Mouse (Mus musculus) thymus, postnatal 0 days (tissue): Measurements from ENCODE around the gene Phlpp1. TPM values are rescaled to one million over a fixed set of nuclear protein-coding genes. Genes with fewer than 3 reads are reported as not detected.
A peak's percentile ranks its signal among the peaks of the same experiment; 100 is the strongest.
"Not testable (repeated sequence)": the region's sequence is repeated elsewhere in the genome, so short reads cannot be mapped to it uniquely, and the experiment has no call there.

Source experiments
- DNase-seq: peaks from one replicate; pipeline ENCODE4 v3.0.0-alpha.2; 2015; ENCODE audit warnings: low spot score
- polyA plus RNA-seq: library from polyadenylated mRNA; unstranded; fragments of >200 nt; fragmentation: Nextera tagmentation; extraction: Ambion mirVana; gene quantifications from 2 replicates; pipeline ENCODE4 v1.2.1, GENCODE M21; 2015

The Phlpp1 gene
- polyA plus RNA-seq, 1 experiment from 2014 or later, result 1.4 TPM

- no peak for DNase-seq
Observed at GRCm38 (mm10) chr1:106309394-106310039, 138.0 kb downstream of the Phlpp1 start.

GRCm38 (mm10) chr1:106310285-106310684, 138.7 kb downstream of the Phlpp1 start:
- DNase-seq, result no peak

- DNase-seq, result not testable (repeated sequence)
Observed at GRCm38 (mm10) chr1:106311830-106312229, 140.3 kb downstream of the Phlpp1 start.

GRCm38 (mm10) chr1:106314476-106314875, 142.9 kb downstream of the Phlpp1 start:
- DNase-seq, result no peak

- no peak for DNase-seq
Observed at GRCm38 (mm10) chr1:106316641-106317304, 145.2 kb downstream of the Phlpp1 start.

GRCm38 (mm10) chr1:106318341-106318740, 146.8 kb downstream of the Phlpp1 start:
- DNase-seq, result no peak

- no peak for DNase-seq
Observed at GRCm38 (mm10) chr1:106320583-106320982, 149.0 kb downstream of the Phlpp1 start.

GRCm38 (mm10) chr1:106321432-106322126, 150.0 kb downstream of the Phlpp1 start:
- DNase-seq, result no peak

- no peak for DNase-seq
Observed at GRCm38 (mm10) chr1:106326691-106327090, 155.1 kb downstream of the Phlpp1 start.

GRCm38 (mm10) chr1:106342100-106342499, 170.5 kb downstream of the Phlpp1 start:
- DNase-seq, result no peak

- no peak for DNase-seq
Observed at GRCm38 (mm10) chr1:106345265-106345664, 173.7 kb downstream of the Phlpp1 start.

- no peak for DNase-seq
Observed at GRCm38 (mm10) chr1:106346776-106347175, 175.2 kb downstream of the Phlpp1 start.

- no peak for DNase-seq
Observed at GRCm38 (mm10) chr1:106349116-106349515, 177.6 kb downstream of the Phlpp1 start.

GRCm38 (mm10) chr1:106351512-106351911, 180.0 kb downstream of the Phlpp1 start:
- no peak for DNase-seq

GRCm38 (mm10) chr1:106352801-106353511, 181.4 kb downstream of the Phlpp1 start:
- DNase-seq, result no peak

GRCm38 (mm10) chr1:106353993-106354392, 182.4 kb downstream of the Phlpp1 start:
- DNase-seq, result no peak

- DNase-seq, result peak; percentile 11
Observed at GRCm38 (mm10) chr1:106359474-106359873, 187.9 kb downstream of the Phlpp1 start.

- no peak for DNase-seq
Observed at GRCm38 (mm10) chr1:106362841-106363604, 191.5 kb downstream of the Phlpp1 start.

GRCm38 (mm10) chr1:106369330-106369729, 197.8 kb downstream of the Phlpp1 start:
- DNase-seq, result no peak

GRCm38 (mm10) chr1:106372446-106372845, 200.9 kb downstream of the Phlpp1 start:
- no peak for DNase-seq

- DNase-seq, result no peak
Observed at GRCm38 (mm10) chr1:106373656-106374055, 202.1 kb downstream of the Phlpp1 start.
